Mouse (Mus musculus) small intestine, adult 2 months (tissue): ENCODE data around the gene Ankrd27.
A peak's percentile ranks its signal among the peaks of the same experiment; 100 is the strongest.

Experiments
- CTCF ChIP-seq: fragments of 200-500 bp; IDR thresholded peaks from 2 replicates; pipeline ENCODE4 v1.5.1; 2012; ENCODE audit warnings: low read depth, mild to moderate bottlenecking, control low read depth, inconsistent platforms, low read length, moderate library complexity, mixed read lengths; ENCODE audit not compliant: insufficient replicate concordance, insufficient read length; ENCODE audit errors: extremely low read depth
- POLR2A ChIP-seq: fragments of 200-500 bp; IDR thresholded peaks from 2 replicates; pipeline ENCODE4 v1.6.1; 2012; ENCODE audit warnings: low read depth, mild to moderate bottlenecking, control low read depth, inconsistent platforms, low read length, moderate library complexity

- TF ChIP-seq CTCF (peak; percentile 57; the same call in 1 of the 2 replicates), POLR2A (no peak)
Measured at GRCm38 (mm10) chr7:35545881-35546280, 40.2 kb upstream of the Ankrd27 start.
